Mouse (Mus musculus) large intestine, adult 2 months (tissue): ENCODE measurements around the gene Khk. TPM values are rescaled to one million over a fixed set of nuclear protein-coding genes. Genes with fewer than 3 reads are reported as not detected.

Source experiments
- DNase-seq: peaks from one replicate; pipeline ENCODE4 v3.0.0-alpha.2; 2012; ENCODE audit warnings: low read depth, low spot score
- WGBS: fragments of 180-500 bp; shearing (Covaris S2); methylation state at CpG from one replicate; pipeline ENCODE4 v1.1.7; 2018; 5-methylcytosine and 5-hydroxymethylcytosine counted together
- polyA plus RNA-seq: library from polyadenylated mRNA; depleted of rRNA; stranded (reverse); fragments of >200 nt; gene quantifications from 2 replicates; pipeline ENCODE4 v1.2.3, GENCODE M21; 2012

The Khk gene
- polyA plus RNA-seq, 1 experiment, result 189 TPM

GRCm38 (mm10) chr5:30930846-30931245 lies 9.6 kb downstream of the Khk start:
- no peak for DNase-seq

GRCm38 (mm10) chr5:30931378-30931777 lies 10.1 kb downstream of the Khk start:
- DNase-seq, result no peak
- 76% methylated on average over 4 of the region's 4 CpGs for whole genome bisulfite sequencing

More at GRCm38 (mm10) chr5:30930846-30931245, 9.6 kb downstream of the Khk start:
- 35% methylated on average over 6 of the region's 6 CpGs for WGBS

- WGBS, result 81% methylated on average over 5 of the region's 5 CpGs
- DNase-seq, result no peak
These were observed 12.5 kb downstream of the Khk start for GRCm38 (mm10) chr5:30933705-30934104.

- WGBS, result 96% methylated on average over 5 of the region's 5 CpGs
- no peak for DNase-seq
These were observed 13.7 kb downstream of the Khk start for GRCm38 (mm10) chr5:30934725-30935461.

- 72% methylated on average over 2 of the region's 2 CpGs for WGBS
- no peak for DNase-seq
These were observed 21.8 kb downstream of the Khk start for GRCm38 (mm10) chr5:30943004-30943403.

- WGBS, result 79% methylated on average over 6 of the region's 6 CpGs
These were observed 23.1 kb downstream of the Khk start for GRCm38 (mm10) chr5:30944344-30944743.

GRCm38 (mm10) chr5:30944956-30945781 lies 23.9 kb downstream of the Khk start, which contains the start of gene Cgref1:
Gene Cgref1 (minus strand): TSS chr5:30945591.
- DNase-seq, result no peak
- 5% methylated on average over 44 of the region's 44 CpGs for WGBS

More at GRCm38 (mm10) chr5:30944344-30944743, 23.1 kb downstream of the Khk start:
- no peak for DNase-seq

GRCm38 (mm10) chr5:30948620-30949019 lies 27.4 kb downstream of the Khk start:
- DNase-seq, result no peak
- 45% methylated on average over 5 of the region's 5 CpGs for WGBS

GRCm38 (mm10) chr5:30949654-30950326 lies 28.6 kb downstream of the Khk start:
- DNase-seq, result no peak
- WGBS, result under 1% methylated on average over 31 of the region's 31 CpGs

- WGBS, result 60% methylated on average over 4 of the region's 4 CpGs
- no peak for DNase-seq
These were observed 29.2 kb downstream of the Khk start for GRCm38 (mm10) chr5:30950451-30950850.

- WGBS, result 66% methylated on average over 2 of the region's 2 CpGs
- no peak for DNase-seq
These were observed 29.7 kb downstream of the Khk start for GRCm38 (mm10) chr5:30950922-30951321.

- WGBS, result 45% methylated on average over 6 of the region's 6 CpGs
- DNase-seq, result no peak
These were observed 30.5 kb downstream of the Khk start for GRCm38 (mm10) chr5:30951706-30952105.

GRCm38 (mm10) chr5:30952551-30952950 lies 31.3 kb downstream of the Khk start:
- DNase-seq, result no peak

GRCm38 (mm10) chr5:30954065-30954464 lies 32.8 kb downstream of the Khk start:
- 94% methylated on average over 6 of the region's 6 CpGs for WGBS
- no peak for DNase-seq

More at GRCm38 (mm10) chr5:30952551-30952950, 31.3 kb downstream of the Khk start:
- 78% methylated on average over 5 of the region's 5 CpGs for WGBS

- DNase-seq, result no peak
- WGBS, result 95% methylated on average over 9 of the region's 9 CpGs
These were observed 33.3 kb downstream of the Khk start for GRCm38 (mm10) chr5:30954556-30954955.

- no peak for DNase-seq
- 77% methylated on average over 6 of the region's 6 CpGs for WGBS
These were observed 34.5 kb downstream of the Khk start for GRCm38 (mm10) chr5:30955751-30956150.

- 90% methylated on average over 6 of the region's 6 CpGs for WGBS
- no peak for DNase-seq
These were observed 36.7 kb downstream of the Khk start for GRCm38 (mm10) chr5:30957891-30958290.

GRCm38 (mm10) chr5:30959198-30959854 lies 38.1 kb downstream of the Khk start:
- 9% methylated on average over 19 of the region's 19 CpGs for WGBS
- no peak for DNase-seq

GRCm38 (mm10) chr5:30959966-30960501 lies 38.8 kb downstream of the Khk start, which contains the start of gene Preb:
Gene Preb (minus strand): TSS chr5:30960361.
- under 1% methylated on average over 56 of the region's 56 CpGs for WGBS

More at GRCm38 (mm10) chr5:30959966-30960501, 38.8 kb downstream of the Khk start, which contains the start of gene Preb:
- peak; percentile 92 for DNase-seq
